Mouse (Mus musculus) gastrocnemius, adult 2 months (tissue): ENCODE data around the gene Gpr68. TPM values are rescaled to one million over a fixed set of nuclear protein-coding genes. Genes with fewer than 3 reads are reported as not detected.
A peak's percentile ranks its signal among the peaks of the same experiment; 100 is the strongest.

Experiments used
- DNase-seq: peaks from one replicate; pipeline ENCODE4 v3.0.0; 2022
- H3K27ac ChIP-seq: fragments of 200-600 bp; 2 replicates; pipeline ENCODE4 v1.8.1; 2022; ENCODE audit warnings: mild to moderate bottlenecking
- H3K4me3 ChIP-seq: fragments of 200-600 bp; 2 replicates; pipeline ENCODE4 v1.8.1; 2022; ENCODE audit warnings: mild to moderate bottlenecking, moderate library complexity
- CTCF ChIP-seq: fragments of 200-600 bp; IDR thresholded peaks from 2 replicates; pipeline ENCODE4 v1.8.1; 2022; ENCODE audit warnings: antibody characterized with exemption, mild to moderate bottlenecking, moderate library complexity
- intact Hi-C: fragments of 180-260 bp; cut with DNase I; formaldehyde crosslinking; loops from one replicate; pipeline ENCODE4 v1.15.1; 2025
- total RNA-seq, 2 experiments: library from RNA; stranded (reverse); gene quantifications; 2 replicates each; pipeline ENCODE4 v1.2.3; 2021

The Gpr68 gene
- total RNA-seq, 2 experiments from 2014 or later, result 0.14 TPM; not detected in 1

- intact Hi-C loops, result no loop called here
- no peak for DNase-seq
- TF ChIP-seq CTCF, result no peak
- Histone ChIP-seq H3K4me3 (no peak overlapping the region), H3K27ac (no peak overlapping the region)
Observed at GRCm38 (mm10) chr12:100878556-100878955, 29.4 kb downstream of the Gpr68 start.

DNA sequence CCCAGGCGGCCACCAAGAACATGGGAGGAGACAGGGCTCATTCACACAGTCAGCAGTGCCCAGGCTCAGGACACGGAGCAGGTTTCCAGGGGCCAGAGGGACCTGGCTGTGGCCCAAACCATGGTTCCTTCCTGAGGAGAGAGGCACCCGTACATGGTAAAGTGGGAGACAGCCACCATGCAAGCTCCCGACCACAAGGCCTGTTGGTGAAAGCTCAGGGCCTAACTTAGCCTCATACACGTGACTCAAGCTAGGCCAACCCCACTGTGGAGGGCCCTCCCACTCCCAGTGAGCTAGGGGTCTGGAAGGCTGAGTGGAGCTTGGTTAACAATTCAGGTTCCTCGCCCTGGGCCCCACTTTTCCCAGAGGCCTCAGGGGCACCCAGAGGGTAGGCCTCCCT lies 30.1 kb downstream of the Gpr68 start:
- no peak overlapping the region for H3K27ac ChIP-seq
- no peak for DNase-seq
- TF ChIP-seq CTCF, result no peak
- intact Hi-C loops, result no loop called here
- H3K4me3 ChIP-seq, result no peak overlapping the region

DNA sequence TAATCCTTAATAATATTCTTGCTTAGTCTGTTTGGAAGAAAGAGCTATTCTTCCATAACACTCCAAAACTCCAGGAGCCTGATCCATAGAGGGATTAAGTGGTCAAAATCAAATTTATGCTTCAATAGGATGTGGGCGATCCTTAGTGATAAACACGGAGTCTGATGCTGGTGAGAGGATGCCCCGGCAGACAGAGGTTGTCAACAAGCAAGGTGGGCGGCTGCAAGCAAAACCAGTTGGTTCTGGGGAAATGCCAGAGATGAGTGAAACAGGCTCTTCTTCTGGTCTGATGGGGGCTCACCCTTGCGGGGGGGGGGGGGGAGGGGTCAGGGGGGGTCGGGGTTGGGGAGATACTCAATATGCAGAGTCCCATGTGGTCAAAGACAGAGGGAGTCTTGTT lies 32.0 kb downstream of the Gpr68 start:
- Histone ChIP-seq H3K27ac (no peak overlapping the region), H3K4me3 (no peak overlapping the region)
- intact Hi-C loops, result no loop called here
- no peak for DNase-seq
- TF ChIP-seq CTCF, result no peak

GRCm38 (mm10) chr12:100875553-100875952 lies 32.4 kb downstream of the Gpr68 start:
- DNase-seq, result no peak
- intact Hi-C loops, result no loop called here
- no peak overlapping the region for H3K4me3 ChIP-seq
- no peak overlapping the region for H3K27ac ChIP-seq
- no peak for TF ChIP-seq CTCF

GRCm38 (mm10) chr12:100873612-100874011 lies 34.4 kb downstream of the Gpr68 start:
- no peak for TF ChIP-seq CTCF
- intact Hi-C loops, result no loop called here
- H3K4me3 ChIP-seq, result no peak overlapping the region

DNA sequence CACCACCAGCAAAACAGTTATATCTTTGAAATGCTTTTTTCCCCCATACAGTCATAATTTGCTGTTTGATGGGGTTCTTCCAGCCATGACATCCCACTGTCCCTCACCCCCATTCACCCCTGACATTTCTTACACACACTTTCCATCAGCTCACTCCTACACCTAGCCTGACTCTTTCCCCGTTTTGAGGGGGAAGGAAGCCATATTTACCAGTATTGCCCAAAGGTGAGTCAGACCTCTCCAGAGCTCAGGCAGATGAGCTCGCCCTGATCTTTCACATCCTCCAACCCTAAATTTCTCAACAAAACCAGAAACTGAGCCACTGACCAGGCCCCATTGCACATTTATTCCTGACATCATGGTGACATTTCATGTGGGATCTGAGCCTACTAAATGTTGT lies 36.2 kb downstream of the Gpr68 start:
- DNase-seq, result no peak
- Histone ChIP-seq H3K4me3 (no peak overlapping the region), H3K27ac (no peak overlapping the region)
- intact Hi-C loops, result no loop called here
- TF ChIP-seq CTCF, result no peak

More at GRCm38 (mm10) chr12:100873612-100874011, 34.4 kb downstream of the Gpr68 start:
- no peak for DNase-seq
- H3K27ac ChIP-seq, result no peak overlapping the region

DNA sequence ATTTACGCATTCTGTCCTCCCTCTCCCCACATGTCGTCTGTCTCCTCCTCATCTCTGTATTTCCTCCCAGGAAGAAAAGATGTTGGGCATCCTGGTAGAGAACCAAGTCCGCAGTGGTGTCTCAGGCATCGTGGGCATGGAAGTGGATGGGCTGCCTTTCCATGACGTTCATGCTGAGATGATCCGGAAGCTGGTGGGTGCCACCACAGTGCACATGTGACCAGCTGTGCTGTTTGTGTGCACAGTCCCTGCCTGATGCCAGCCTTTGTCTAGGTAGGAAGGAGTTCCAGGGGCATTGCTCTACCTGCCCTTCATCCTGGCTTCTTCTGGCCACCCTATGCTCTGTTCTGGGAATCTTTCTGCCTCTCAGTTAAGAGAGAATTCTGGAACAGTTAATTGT lies 36.8 kb downstream of the Gpr68 start:
- intact Hi-C loops, result no loop called here
- no peak for DNase-seq

GRCm38 (mm10) chr12:100868049-100868622 lies 39.9 kb downstream of the Gpr68 start:
- no peak for DNase-seq
- intact Hi-C loops, result no loop called here
- H3K4me3 ChIP-seq, result no peak overlapping the region
- no peak for TF ChIP-seq CTCF
- no peak overlapping the region for H3K27ac ChIP-seq

More for the DNA sequence above, 36.8 kb downstream of the Gpr68 start:
- H3K4me3 ChIP-seq, result no peak overlapping the region
- no peak overlapping the region for H3K27ac ChIP-seq
- TF ChIP-seq CTCF, result no peak

- Histone ChIP-seq H3K27ac (0 out of 2 replicates have a peak overlapping the region, but pooled peaks have one; percentile 9), H3K4me3 (no peak overlapping the region)
- DNase-seq, result peak; percentile 84
- intact Hi-C loops, result no loop called here
- TF ChIP-seq CTCF, result no peak
Observed at GRCm38 (mm10) chr12:100867097-100867496, 40.9 kb downstream of the Gpr68 start.

DNA sequence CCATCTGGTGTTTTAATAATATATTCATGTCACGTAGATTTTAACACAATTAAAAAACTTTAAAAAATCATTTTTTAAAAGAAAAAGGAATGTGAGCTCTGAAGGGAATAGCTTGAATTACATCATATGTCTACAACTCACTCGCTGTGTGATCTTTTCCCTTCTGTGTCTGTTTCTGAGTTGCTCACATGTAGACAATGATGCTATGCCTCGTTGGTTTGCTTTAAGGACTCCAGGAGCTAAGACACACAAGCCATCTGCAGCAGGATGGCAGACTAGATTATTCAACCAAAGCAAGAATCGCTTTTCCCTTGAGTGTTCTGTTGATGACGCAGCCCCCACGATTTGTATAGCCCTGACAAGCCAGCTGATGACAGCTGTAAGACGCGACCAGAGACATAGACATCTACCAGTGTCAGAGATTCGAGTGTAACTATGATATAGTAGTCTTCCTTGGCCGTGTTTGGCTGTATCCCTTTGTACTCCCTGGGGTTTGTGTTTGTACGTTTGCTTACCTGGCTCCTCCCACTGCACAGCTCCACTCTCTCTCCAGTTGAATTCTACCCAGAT lies 42.4 kb downstream of the Gpr68 start:
- no peak for TF ChIP-seq CTCF
- intact Hi-C loops, result no loop called here
- H3K4me3 ChIP-seq, result no peak overlapping the region
- no peak overlapping the region for H3K27ac ChIP-seq
- no peak for DNase-seq

DNA sequence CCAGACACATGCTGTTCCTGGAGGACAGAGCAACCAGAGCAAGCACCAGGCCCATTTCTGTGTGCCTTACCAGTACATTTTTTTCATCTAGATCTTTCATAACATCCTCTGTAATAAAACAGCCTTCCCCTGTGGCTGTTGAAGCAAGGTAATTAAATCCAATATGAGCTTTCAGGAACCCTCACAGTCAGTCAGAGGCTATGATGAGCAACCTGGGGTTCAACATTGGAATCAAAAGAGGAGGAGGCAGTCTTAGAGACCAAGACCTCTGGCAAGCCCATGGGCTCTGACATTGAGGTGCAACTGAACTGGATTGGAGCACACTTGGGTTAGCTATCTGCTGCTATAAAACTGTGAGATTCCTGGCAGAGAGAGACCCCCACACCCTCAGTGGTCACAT lies 42.9 kb downstream of the Gpr68 start:
- no peak for TF ChIP-seq CTCF
- intact Hi-C loops, result no loop called here
- no peak overlapping the region for H3K4me3 ChIP-seq
- no peak overlapping the region for H3K27ac ChIP-seq
- no peak for DNase-seq

DNA sequence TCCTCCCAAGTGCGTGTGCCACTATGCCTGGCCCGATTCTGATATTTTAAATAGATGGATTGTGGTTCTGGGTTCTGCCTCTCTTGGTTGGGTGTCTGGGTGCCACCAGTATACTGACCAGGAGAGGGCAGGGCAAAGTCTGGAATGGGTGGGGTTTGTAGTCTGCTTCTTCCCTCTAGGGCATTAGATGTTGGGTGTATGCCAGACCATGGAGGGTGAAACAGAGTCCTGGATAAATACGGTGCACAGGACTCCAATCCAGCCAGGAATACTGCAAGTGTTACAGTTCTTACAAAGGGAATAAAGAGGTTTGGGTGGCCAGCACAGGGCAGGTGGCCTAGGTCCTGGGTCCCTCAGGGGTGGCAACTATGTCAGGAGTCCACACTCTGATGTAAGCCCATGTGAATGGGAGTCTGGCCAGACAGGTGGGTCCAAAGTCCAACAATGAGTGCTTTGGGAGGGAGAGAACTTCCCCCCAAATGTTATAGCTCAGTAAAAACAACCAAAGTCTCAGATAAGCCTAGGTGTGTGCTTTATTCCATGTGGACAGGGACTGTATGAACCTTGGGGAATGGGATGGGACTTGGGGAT lies 45.0 kb downstream of the Gpr68 start:
- TF ChIP-seq CTCF, result no peak
- intact Hi-C loops, result no loop called here
- Histone ChIP-seq H3K4me3 (no peak overlapping the region), H3K27ac (no peak overlapping the region)
- no peak for DNase-seq

GRCm38 (mm10) chr12:100862272-100862671 lies 45.7 kb downstream of the Gpr68 start:
- intact Hi-C loops, result no loop called here
- H3K27ac ChIP-seq, result no peak overlapping the region
- no peak overlapping the region for H3K4me3 ChIP-seq
- no peak for TF ChIP-seq CTCF
- DNase-seq, result no peak

DNA sequence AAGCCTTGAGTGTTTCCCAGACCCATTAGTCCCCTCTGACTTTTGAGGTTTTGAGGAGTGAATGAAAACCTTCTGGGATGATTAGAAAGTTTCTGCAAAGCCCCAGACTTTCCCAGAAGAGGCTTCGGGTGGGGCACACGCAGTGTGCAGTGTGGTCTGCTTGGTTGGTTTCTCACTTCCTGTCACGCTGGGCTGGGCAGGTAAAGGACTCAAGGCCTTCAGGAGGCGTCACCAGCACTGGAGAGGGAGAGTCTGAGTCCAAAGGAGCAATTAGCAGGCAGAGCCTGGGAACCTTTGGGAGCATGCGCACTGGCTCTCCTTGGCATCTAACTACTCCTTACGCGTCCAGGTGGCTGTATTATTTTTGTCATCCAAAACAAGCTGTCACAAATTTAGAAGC lies 50.2 kb downstream of the Gpr68 start:
- Histone ChIP-seq H3K27ac (no peak overlapping the region), H3K4me3 (no peak overlapping the region)
- TF ChIP-seq CTCF, result no peak
- intact Hi-C loops, result loop anchor here (10.0 kb wide), 1 partner anchor 177 kb away; no protein-coding TSS in a partner anchor
- no peak for DNase-seq
